ENCODE assay signal across 9 mouse cellular contexts in the genomic region with DNA sequence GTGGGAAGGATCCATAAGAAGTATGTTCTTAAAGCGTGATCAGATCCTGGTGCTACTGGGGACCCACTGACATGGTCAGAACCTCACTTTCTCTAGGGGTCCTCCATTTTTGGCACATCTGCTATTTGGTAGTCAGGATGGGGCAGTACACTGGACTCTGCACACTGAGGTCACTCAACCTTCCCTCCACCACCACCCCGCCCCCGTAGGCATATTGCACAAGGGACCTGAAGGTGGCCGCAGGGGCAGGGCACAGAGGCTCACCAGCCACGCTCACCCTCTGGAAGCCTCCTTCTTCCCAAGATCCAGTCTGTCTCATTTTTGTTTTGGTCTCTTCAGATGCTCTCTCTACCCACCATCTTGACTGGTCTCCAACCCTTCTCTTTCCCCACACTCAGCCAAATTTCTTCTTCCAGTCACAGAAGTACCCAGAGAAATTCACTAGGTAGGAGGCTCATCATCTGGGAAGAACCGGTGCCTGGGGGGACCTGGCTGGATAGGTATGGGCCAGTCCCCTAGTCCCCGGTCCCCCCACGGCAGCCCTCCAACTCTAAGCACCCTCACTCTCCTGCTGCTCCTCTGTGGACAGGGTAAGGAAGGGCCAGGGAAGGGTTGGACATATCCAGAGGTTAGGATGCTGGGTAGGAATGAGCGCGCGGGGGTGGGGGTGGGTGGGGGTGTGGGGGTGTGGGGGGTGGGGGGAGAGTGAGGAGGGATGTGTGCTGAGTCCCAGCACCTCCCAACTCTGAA. TPM values are rescaled to one million over a fixed set of nuclear protein-coding genes. Genes with fewer than 3 reads are reported as not detected.
DNase-seq lines count a peak whose midpoint lies in the region; ATAC-seq lines count a peak whose summit lies in the region.
"Had no signal": no experiment of that assay in that cellular context is flagged by ENCODE, and none has a peak within 500 bp of the region (broad histone marks: within the 10 kb centered on the region; RNA-seq: fewer than 3 reads in every experiment).

No protein-coding gene starts in this region.

- H3K4me1 ChIP-seq in embryonic facial prominence, embryonic 12.5 days = peaks cover 9% of the 10 kb centered on the region
- peaks cover 13% of the 10 kb centered on the region for H3K4me1 ChIP-seq in hindbrain, embryonic 15.5 days (replicated peaks)
- peaks cover 6% of the 10 kb centered on the region; the same call in 1 of the 2 replicates for H3K4me1 ChIP-seq in midbrain, embryonic 11.5 days (ENCODE audit: control insufficient read depth, insufficient read depth, low read length)

- H3K9ac ChIP-seq in embryonic facial prominence, embryonic 12.5 days = no peak overlapping the region
- H3K9ac ChIP-seq in hindbrain, embryonic 15.5 days = no peak overlapping the region
- no peak overlapping the region for H3K9ac ChIP-seq in midbrain, embryonic 11.5 days (ENCODE audit: low read length)

- no peak overlapping the region for H3K27ac ChIP-seq in embryonic facial prominence, embryonic 12.5 days
- H3K27ac ChIP-seq in hindbrain, embryonic 15.5 days (replicated peaks) = no peak overlapping the region
- no peak overlapping the region for H3K27ac ChIP-seq in midbrain, embryonic 11.5 days (ENCODE audit: low read depth, low read length)
- H3K27ac ChIP-seq: left cerebral cortex, adult 2 months had no signal

- peak overlapping the region; percentile 40; the same call in 1 of the 2 replicates for H3K4me3 ChIP-seq in embryonic facial prominence, embryonic 12.5 days
- H3K4me3 ChIP-seq in hindbrain, embryonic 15.5 days = no peak overlapping the region
- H3K4me3 ChIP-seq in midbrain, embryonic 11.5 days (ENCODE audit: low read depth, low read length) = no peak overlapping the region

- H3K27me3 ChIP-seq in embryonic facial prominence, embryonic 12.5 days = peaks cover 42% of the 10 kb centered on the region
- peaks cover 32% of the 10 kb centered on the region for H3K27me3 ChIP-seq in hindbrain, embryonic 15.5 days
- peaks cover 19% of the 10 kb centered on the region for H3K27me3 ChIP-seq in midbrain, embryonic 11.5 days (ENCODE audit: control insufficient read depth, insufficient read depth, low read length)

- no peaks in the 10 kb centered on the region for H3K36me3 ChIP-seq in embryonic facial prominence, embryonic 12.5 days
- H3K36me3 ChIP-seq in hindbrain, embryonic 15.5 days = no peaks in the 10 kb centered on the region
- H3K36me3 ChIP-seq in midbrain, embryonic 11.5 days (ENCODE audit: control insufficient read depth, insufficient read depth, low read length) = no peaks in the 10 kb centered on the region

- DNase-seq in heart, adult 11 months = peak; percentile 90
- no peak for DNase-seq in heart, postnatal 36 days
- no peak for DNase-seq in midbrain, embryonic 11.5 days (ENCODE audit: low spot score, missing footprints)
- DNase-seq in left cerebral cortex, postnatal 25 days (ENCODE audit: low spot score in 2 of 2) = no peak
- DNase-seq in spleen, adult 18-20 months = no peak
- no peak for DNase-seq in ovary, postnatal 14 days (ENCODE audit: low spot score)

- H3K4me2 ChIP-seq in embryonic facial prominence, embryonic 12.5 days (replicated peaks) = peak overlapping the region; percentile 81
- peak overlapping the region; percentile 97 for H3K4me2 ChIP-seq in hindbrain, embryonic 15.5 days
- H3K4me2 ChIP-seq in midbrain, embryonic 11.5 days = no peak overlapping the region

- ATAC-seq in embryonic facial prominence, embryonic 12.5 days (ENCODE audit: insufficient number of reproducible peaks, insufficient read depth, low FRiP score, low TSS enrichment) = no peak
- 0 out of 2 replicates have a peak, but pooled peaks have one; percentile 43 for ATAC-seq in hindbrain, embryonic 15.5 days (ENCODE audit: low FRiP score, low read depth)
- 0 out of 2 replicates have a peak, but pooled peaks have one; percentile 54 for ATAC-seq in midbrain, embryonic 11.5 days (ENCODE audit: low FRiP score)

- WGBS in embryonic facial prominence, embryonic 12.5 days = 74% methylated on average over 11 of the region's 11 CpGs
- 80% methylated on average over 8 of the region's 11 CpGs for WGBS in hindbrain, embryonic 15.5 days
- WGBS in midbrain, embryonic 11.5 days = 70% methylated on average over 11 of the region's 11 CpGs

- no peaks in the 10 kb centered on the region for H3K9me3 ChIP-seq in embryonic facial prominence, embryonic 12.5 days
- H3K9me3 ChIP-seq in hindbrain, embryonic 15.5 days = no peaks in the 10 kb centered on the region
- H3K9me3 ChIP-seq in midbrain, embryonic 11.5 days (ENCODE audit: control insufficient read depth, low read length) = no peaks in the 10 kb centered on the region

- intact Hi-C loops in heart, postnatal 36 days (cut with DNase I) = no loop called here
- intact Hi-C loops in left cerebral cortex, postnatal 25 days (cut with DNase I) = no loop called here

RNA-seq across cellular contexts. Expression of a gene that starts 1.2 kb away (rescaled TPM):
- 100 to 1,000 TPM; 261 to 293 TPM for total RNA-seq in heart, postnatal 36 days (2021)
- polyA plus RNA-seq in embryonic facial prominence, embryonic 12.5 days (2016; fragmentation: Nextera tagmentation; extraction: Ambion mirVana) = 3.2 and 4.0 TPM in 2 replicates
- polyA plus RNA-seq in hindbrain, embryonic 15.5 days (2015; fragmentation: Nextera tagmentation; extraction: Ambion mirVana) = 1.9 and 2.0 TPM in 2 replicates
- 1.3 and 1.7 TPM in 2 replicates for polyA plus RNA-seq in midbrain, embryonic 11.5 days (2014; fragmentation: Nextera tagmentation; extraction: Ambion mirVana)
- 1 to 10 TPM in 1 of 2 experiments, under 1 TPM in 1; 0.85 to 1.4 TPM for total RNA-seq in left cerebral cortex, postnatal 25 days (2021)

RNA-seq across cellular contexts. Expression of a gene that starts 31.6 kb away (rescaled TPM):
- 1,000 to 10,000 TPM in 1 of 2 experiments, 100 to 1,000 TPM in 1; 646 to 1,158 TPM for total RNA-seq in heart, postnatal 36 days (2021)
- polyA plus RNA-seq in embryonic facial prominence, embryonic 12.5 days (2016; fragmentation: Nextera tagmentation; extraction: Ambion mirVana) = 75.8 and 80.8 TPM in 2 replicates
- 48.2 and 53.0 TPM in 2 replicates for polyA plus RNA-seq in hindbrain, embryonic 15.5 days (2015; fragmentation: Nextera tagmentation; extraction: Ambion mirVana)
- 54.0 and 55.9 TPM in 2 replicates for polyA plus RNA-seq in midbrain, embryonic 11.5 days (2014; fragmentation: Nextera tagmentation; extraction: Ambion mirVana)
- total RNA-seq in left cerebral cortex, postnatal 25 days (2021) = 10 to 100 TPM; 18.3 to 18.5 TPM

RNA-seq across cellular contexts. Expression of a gene that starts 50.6 kb away (rescaled TPM):
- 1 to 10 TPM in 1 of 2 experiments, under 1 TPM in 1; 0.89 to 2.8 TPM for total RNA-seq in heart, postnatal 36 days (2021)
- 2.1 and 2.4 TPM in 2 replicates for polyA plus RNA-seq in embryonic facial prominence, embryonic 12.5 days (2016; fragmentation: Nextera tagmentation; extraction: Ambion mirVana)
- polyA plus RNA-seq in hindbrain, embryonic 15.5 days (2015; fragmentation: Nextera tagmentation; extraction: Ambion mirVana) = 1.8 and 2.2 TPM in 2 replicates
- polyA plus RNA-seq in midbrain, embryonic 11.5 days (2014; fragmentation: Nextera tagmentation; extraction: Ambion mirVana) = 0.36 and 0.43 TPM in 2 replicates
- total RNA-seq in left cerebral cortex, postnatal 25 days (2021) = not detected
- total RNA-seq: left cerebral cortex, adult 2 months had no signal
